Mouse (Mus musculus) embryonic facial prominence, embryonic 14.5 days (tissue): ENCODE measurements around the gene Eif2ak4. TPM values are rescaled to one million over a fixed set of nuclear protein-coding genes. Genes with fewer than 3 reads are reported as not detected.

Experiments used
- ATAC-seq: fragments of 200-750 bp; cut with Nextera tagmentation; 2 replicates; pipeline ENCODE4 v1.8.0; 2017; ENCODE audit warnings: low read depth, moderate number of reproducible peaks, moderate TSS enrichment
- DNase-seq: peaks from one replicate; pipeline ENCODE4 v3.0.0-alpha.2; 2015; ENCODE audit warnings: low spot score
- H3K27ac ChIP-seq: fragments of 300-500 bp; sonication (generic); replicated peaks from 2 replicates; pipeline ENCODE4 v1.5.1; 2014; ENCODE audit warnings: low read depth, mild to moderate bottlenecking, low read length, moderate library complexity
- H3K27me3 ChIP-seq: fragments of 300-500 bp; sonication (generic); replicated peaks from 2 replicates; pipeline ENCODE4 v1.6.1; 2014; ENCODE audit warnings: low read length; ENCODE audit not compliant: control insufficient read depth, insufficient read depth
- H3K36me3 ChIP-seq: fragments of 300-500 bp; sonication (generic); 2 replicates; pipeline ENCODE4 v1.6.1; 2014; ENCODE audit warnings: low read length, mixed read lengths; ENCODE audit not compliant: control insufficient read depth, insufficient read depth
- H3K4me1 ChIP-seq: fragments of 300-500 bp; sonication (generic); 2 replicates; pipeline ENCODE4 v1.6.1; 2014; ENCODE audit warnings: antibody characterized with exemption, low read length; ENCODE audit not compliant: control insufficient read depth, insufficient read depth
- H3K4me2 ChIP-seq: fragments of 300-500 bp; sonication (generic); 2 replicates; pipeline ENCODE4 v1.6.1; 2014; ENCODE audit warnings: low read depth, mild to moderate bottlenecking, low read length, moderate library complexity, mixed read lengths
- H3K4me3 ChIP-seq: fragments of 300-500 bp; sonication (generic); 2 replicates; pipeline ENCODE4 v1.5.1; 2014; ENCODE audit warnings: low read depth, mild to moderate bottlenecking, low read length
- H3K9ac ChIP-seq: fragments of 300-500 bp; sonication (generic); 2 replicates; pipeline ENCODE4 v1.6.1; 2014; ENCODE audit warnings: low read depth, mild to moderate bottlenecking, low read length, moderate library complexity, mixed read lengths
- H3K9me3 ChIP-seq: fragments of 300-500 bp; sonication (generic); 2 replicates; pipeline ENCODE4 v1.6.1; 2016; ENCODE audit warnings: low read length; ENCODE audit not compliant: control insufficient read depth
- WGBS: fragments of 180-500 bp; shearing (Covaris S2); extraction: QIAGEN DNeasy Blood & Tissue Kit; methylation state at CpG from one replicate; pipeline ENCODE4 v1.1.7; 2014; 5-methylcytosine and 5-hydroxymethylcytosine counted together
- polyA plus RNA-seq: library from polyadenylated mRNA; unstranded; fragments of >200 nt; fragmentation: Nextera tagmentation; extraction: Ambion mirVana; gene quantifications from 2 replicates; pipeline ENCODE4 v1.2.1, GENCODE M21; 2014

The Eif2ak4 gene
- polyA plus RNA-seq, 1 experiment from 2014 or later, result 10.0 TPM

DNA sequence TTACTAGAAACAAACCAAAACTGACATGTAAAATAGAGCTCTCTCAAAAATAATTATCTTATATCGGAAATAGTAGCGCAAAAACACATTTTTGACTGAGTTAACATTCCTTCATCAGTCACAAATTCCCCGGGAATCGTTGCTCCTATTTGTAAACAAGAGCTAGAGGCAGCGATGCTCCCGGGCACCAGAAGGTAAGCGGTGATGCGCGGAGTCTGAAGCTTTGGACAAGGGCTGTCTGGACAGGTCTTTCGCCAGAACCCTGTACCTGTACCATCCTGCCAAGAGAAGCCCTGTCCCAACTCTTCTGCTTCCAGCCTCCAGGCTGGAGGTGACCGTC is 15.9 kb upstream of the Eif2ak4 start:
- Histone ChIP-seq H3K4me3 (peak overlapping the region; percentile 46), H3K36me3 (no peaks in the 10 kb centered on the region), H3K4me2 (peak overlapping the region; percentile 75), H3K27ac (no peak overlapping the region), H3K27me3 (peaks cover 34% of the 10 kb centered on the region), H3K4me1 (0 out of 2 replicates have a peak, but pooled peaks cover 7% of the 10 kb centered on the region), H3K9me3 (no peaks in the 10 kb centered on the region), H3K9ac (peak overlapping the region; percentile 48; the same call in 1 of the 2 replicates)
- DNase-seq (no peak), ATAC-seq (no peak)
- 7% methylated on average over 11 of the region's 11 CpGs for WGBS

DNA sequence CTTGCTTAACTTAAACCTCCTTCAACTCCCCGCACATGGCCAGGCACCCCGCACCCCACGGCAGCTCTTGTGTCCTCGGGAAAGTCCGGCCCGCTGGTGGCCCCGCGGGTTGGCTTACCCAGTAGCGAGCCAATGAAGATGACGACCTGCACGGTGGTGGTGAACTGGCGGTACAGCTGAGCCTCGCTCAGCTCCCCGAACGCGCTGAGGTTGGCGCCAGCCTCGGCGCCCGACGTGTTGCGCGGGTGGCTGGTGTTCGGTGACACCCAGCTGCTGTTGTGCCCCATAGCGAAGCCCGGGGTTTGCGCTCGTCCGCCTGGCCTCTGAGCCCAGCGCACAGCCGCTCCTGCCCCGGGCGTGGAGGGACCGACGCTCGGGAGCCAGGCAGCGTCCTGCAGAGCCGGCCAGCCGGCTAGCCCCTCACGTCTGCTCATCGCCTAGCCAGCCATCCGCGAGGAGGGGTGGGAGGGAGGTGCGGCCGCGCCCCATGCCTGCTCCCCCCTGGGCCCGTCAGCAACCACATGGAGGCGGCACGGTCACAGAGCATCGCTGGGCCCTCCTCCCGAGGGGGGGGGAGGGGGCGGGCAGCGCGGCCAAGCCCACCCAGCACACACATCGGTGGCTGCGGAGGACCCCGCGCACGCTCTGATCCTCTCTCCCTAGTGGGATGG is 15.4 kb upstream of the Eif2ak4 start, which contains the start of gene Gpr176:
TSS of gene Gpr176 (minus strand) at position 519 of the 671 bp plus-strand sequence.
- WGBS, result under 1% methylated on average over 16 of the region's 59 CpGs
- DNase-seq (peak; percentile 50), ATAC-seq (peak; percentile 82)
- H3K4me2 ChIP-seq, result peak within 1 kb of the TSS; percentile 75
- peaks cover 34% of the 10 kb centered on the region for H3K27me3 ChIP-seq
- H3K27ac ChIP-seq, result no peak within 1 kb of the TSS
- peak within 1 kb of the TSS; percentile 46 for H3K4me3 ChIP-seq
- H3K9me3 ChIP-seq, result no peaks in the 10 kb centered on the region
- H3K36me3 ChIP-seq, result no peaks in the 10 kb centered on the region
- 0 out of 2 replicates have a peak, but pooled peaks cover 7% of the 10 kb centered on the region for H3K4me1 ChIP-seq
- peak within 1 kb of the TSS; percentile 48 for H3K9ac ChIP-seq

DNA sequence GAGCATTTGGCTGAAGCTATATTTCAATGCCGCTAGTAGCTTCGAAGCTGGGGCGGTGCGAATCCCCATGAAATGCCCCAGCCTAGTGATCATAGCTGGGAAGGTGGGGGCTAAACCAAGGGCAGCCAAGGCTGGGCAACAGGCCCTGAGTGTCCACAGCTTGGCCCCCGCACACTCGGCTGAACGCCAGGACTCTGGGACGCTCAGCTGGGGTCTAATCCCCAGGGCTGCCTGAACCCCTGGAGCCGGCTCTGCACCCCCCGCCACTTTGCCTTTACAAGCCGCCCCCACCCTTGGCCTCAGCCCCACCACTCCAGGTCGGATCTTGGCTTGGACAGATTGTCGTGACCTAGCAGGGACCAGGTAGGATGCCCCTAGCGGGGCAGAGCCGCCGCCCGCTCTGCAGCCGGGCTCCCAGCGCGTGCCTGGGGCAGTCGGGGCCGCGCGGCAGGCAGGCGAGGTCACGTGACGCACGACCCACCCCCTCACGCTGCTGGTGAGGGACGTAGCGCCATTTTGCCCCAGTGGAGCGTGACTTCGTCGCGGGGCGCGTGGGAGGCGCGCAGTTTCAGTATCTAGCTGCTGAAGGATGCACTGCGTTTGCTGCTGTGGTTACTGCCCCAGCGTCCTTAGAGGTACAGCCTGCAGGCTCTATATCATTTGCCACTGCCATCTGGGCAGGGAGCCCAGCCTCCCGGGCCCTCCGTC is 14.7 kb upstream of the Eif2ak4 start:
- Histone ChIP-seq H3K27me3 (peaks cover 34% of the 10 kb centered on the region), H3K36me3 (no peaks in the 10 kb centered on the region), H3K4me1 (0 out of 2 replicates have a peak, but pooled peaks cover 7% of the 10 kb centered on the region), H3K4me3 (peak overlapping the region; percentile 46), H3K9me3 (no peaks in the 10 kb centered on the region), H3K9ac (peak overlapping the region; percentile 48), H3K4me2 (peak overlapping the region; percentile 75), H3K27ac (no peak overlapping the region)
- peak; percentile 92 for ATAC-seq
- DNase-seq, result peak; percentile 89
- WGBS, result 4% methylated on average over 25 of the region's 43 CpGs

DNA sequence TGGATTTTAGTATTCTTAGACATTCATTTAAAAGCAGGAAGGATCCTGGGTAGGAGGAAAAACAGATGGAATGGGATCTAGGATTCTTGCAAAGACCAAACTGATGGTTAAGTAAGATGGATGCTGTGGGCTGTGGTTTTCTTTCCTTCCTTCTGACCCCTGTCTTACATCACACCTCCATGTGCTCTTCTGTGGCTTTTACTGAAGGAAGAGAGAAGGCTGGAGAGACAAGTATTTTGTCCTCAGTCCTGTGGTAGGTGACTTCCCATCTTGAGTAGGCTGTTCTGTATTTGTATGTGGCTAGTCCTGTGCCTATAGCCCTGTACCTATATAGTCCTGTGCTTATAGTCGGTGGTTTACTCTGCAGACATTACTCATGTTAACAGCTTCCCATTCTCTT is 12.9 kb upstream of the Eif2ak4 start:
- H3K9me3 ChIP-seq, result no peaks in the 10 kb centered on the region
- H3K4me3 ChIP-seq, result no peak overlapping the region
- WGBS, result 77% methylated on average over 1 of the region's 1 CpGs
- H3K4me1 ChIP-seq, result 0 out of 2 replicates have a peak, but pooled peaks cover 7% of the 10 kb centered on the region
- no peaks in the 10 kb centered on the region for H3K36me3 ChIP-seq
- H3K9ac ChIP-seq, result no peak overlapping the region
- no peak overlapping the region for H3K4me2 ChIP-seq
- H3K27ac ChIP-seq, result no peak overlapping the region
- H3K27me3 ChIP-seq, result peaks cover 26% of the 10 kb centered on the region
- ATAC-seq, result no peak
- no peak for DNase-seq

DNA sequence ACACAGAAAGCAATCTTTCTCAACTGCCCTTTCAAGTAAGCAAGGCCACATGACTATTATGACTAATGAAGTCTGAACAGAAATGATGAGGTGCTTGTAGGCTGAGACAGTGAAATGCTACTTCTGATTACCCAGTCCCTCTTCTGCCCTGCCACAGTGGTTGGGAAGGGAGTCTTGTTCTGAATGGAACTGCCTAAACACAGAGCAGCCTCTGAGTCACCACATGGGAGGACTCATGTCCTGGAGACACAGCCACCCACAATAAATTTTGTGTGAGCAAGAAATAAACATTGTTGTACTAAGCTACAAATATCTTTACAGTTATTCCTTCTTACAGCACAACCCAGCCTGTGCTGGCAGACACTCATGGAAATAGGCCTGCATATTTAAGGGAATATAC is 12.5 kb upstream of the Eif2ak4 start:
- H3K9ac ChIP-seq, result no peak overlapping the region
- no peak for DNase-seq
- no peaks in the 10 kb centered on the region for H3K36me3 ChIP-seq
- H3K27ac ChIP-seq, result no peak overlapping the region
- no peak overlapping the region for H3K4me2 ChIP-seq
- H3K27me3 ChIP-seq, result peaks cover 23% of the 10 kb centered on the region
- no peaks in the 10 kb centered on the region for H3K9me3 ChIP-seq
- no peak overlapping the region for H3K4me3 ChIP-seq
- ATAC-seq, result no peak
- 0 out of 2 replicates have a peak, but pooled peaks cover 7% of the 10 kb centered on the region for H3K4me1 ChIP-seq

DNA sequence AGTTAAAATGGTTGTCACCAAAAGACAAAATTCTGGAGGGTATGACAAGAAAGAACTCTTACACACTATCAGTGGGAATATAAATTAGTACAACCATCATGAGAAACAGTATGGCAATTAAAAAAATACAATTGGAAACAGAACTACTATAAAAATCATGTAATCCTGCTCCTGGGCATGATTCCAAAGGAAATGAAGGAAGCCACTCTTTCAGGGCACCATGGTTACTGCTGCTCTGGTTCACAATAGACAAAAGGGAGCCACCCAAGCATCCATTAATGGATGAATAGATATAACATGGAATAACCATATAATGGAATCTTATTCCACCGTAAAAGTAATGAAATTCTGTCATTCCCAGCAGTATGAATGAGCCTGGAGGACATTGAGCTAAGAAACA is 8.7 kb upstream of the Eif2ak4 start:
- DNase-seq (no peak), ATAC-seq (no peak)
- no peak overlapping the region for H3K9ac ChIP-seq
- no peaks in the 10 kb centered on the region for H3K36me3 ChIP-seq
- no peak overlapping the region for H3K4me2 ChIP-seq
- no peak overlapping the region for H3K27ac ChIP-seq
- H3K4me1 ChIP-seq, result no peaks in the 10 kb centered on the region
- H3K4me3 ChIP-seq, result no peak overlapping the region
- H3K27me3 ChIP-seq, result no peaks in the 10 kb centered on the region
- WGBS, result 57% methylated on average over 1 of the region's 1 CpGs
- no peaks in the 10 kb centered on the region for H3K9me3 ChIP-seq

DNA sequence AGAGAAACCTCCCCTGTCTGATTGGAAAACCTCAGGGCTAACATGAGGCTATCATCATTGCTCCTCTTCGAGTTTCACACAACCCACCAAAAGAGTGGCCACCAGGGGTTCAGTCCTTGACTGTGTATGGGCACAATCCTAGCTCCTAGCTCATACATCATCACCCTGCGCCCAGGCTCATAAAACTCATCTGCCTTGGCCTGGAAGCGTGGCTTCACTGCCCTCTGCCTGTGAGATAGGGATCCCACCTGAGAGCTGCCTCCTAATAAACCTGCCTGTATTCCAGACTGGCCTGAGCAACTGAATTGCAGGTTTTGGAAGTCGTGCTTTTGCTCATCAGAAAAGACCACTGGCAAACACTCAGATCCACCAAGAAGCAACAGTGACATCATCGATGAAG is 5.0 kb upstream of the Eif2ak4 start:
- Histone ChIP-seq H3K9me3 (no peaks in the 10 kb centered on the region), H3K4me2 (no peak overlapping the region), H3K4me1 (no peaks in the 10 kb centered on the region), H3K9ac (no peak overlapping the region), H3K4me3 (no peak overlapping the region), H3K27me3 (no peaks in the 10 kb centered on the region), H3K27ac (no peak overlapping the region), H3K36me3 (no peaks in the 10 kb centered on the region)
- 63% methylated on average over 5 of the region's 5 CpGs for WGBS
- no peak for DNase-seq
- no peak for ATAC-seq

DNA sequence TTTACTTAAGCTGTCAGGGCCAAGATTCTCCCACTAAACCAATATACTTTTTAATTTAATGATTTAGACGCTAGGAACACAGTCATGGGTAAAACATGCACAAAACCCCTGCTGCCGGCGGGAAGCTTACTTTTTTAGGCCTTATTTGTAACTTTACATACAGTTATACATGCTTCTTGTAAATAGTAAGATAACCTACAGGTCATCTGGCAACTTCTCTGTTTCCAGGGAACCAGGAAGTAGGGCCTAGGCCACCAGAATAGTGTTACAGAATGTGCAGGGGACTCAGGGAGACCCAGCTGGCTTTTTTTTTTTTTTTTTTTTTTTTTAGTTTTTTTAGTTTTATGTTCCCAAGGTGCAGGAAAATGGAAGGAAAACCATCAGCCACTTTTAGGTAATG is 1.2 kb downstream of the Eif2ak4 start:
- WGBS, result 47% methylated on average over 3 of the region's 3 CpGs
- DNase-seq, result no peak
- ATAC-seq, result no peak
- H3K4me1 ChIP-seq, result peaks cover 5% of the 10 kb centered on the region
- H3K36me3 ChIP-seq, result no peaks in the 10 kb centered on the region
- no peaks in the 10 kb centered on the region for H3K27me3 ChIP-seq
- peak overlapping the region; percentile 85 for H3K9ac ChIP-seq
- no peaks in the 10 kb centered on the region for H3K9me3 ChIP-seq
- H3K4me2 ChIP-seq, result peak overlapping the region; percentile 62
- H3K27ac ChIP-seq, result peak overlapping the region; percentile 95
- H3K4me3 ChIP-seq, result peak overlapping the region; percentile 80
